Mouse (Mus musculus) olfactory bulb, adult 2 months (tissue): ENCODE measurements around the gene Zfp975.
"Not testable (repeated sequence)": the region's sequence is repeated elsewhere in the genome, so short reads cannot be mapped to it uniquely, and the experiment has no call there.

ENCODE experiments used
- CTCF ChIP-seq: fragments of 200-500 bp; IDR thresholded peaks from 2 replicates; pipeline ENCODE4 v1.5.1; 2012; ENCODE audit warnings: low read depth, mild to moderate bottlenecking, low read length, moderate library complexity; ENCODE audit not compliant: insufficient read depth
- POLR2A ChIP-seq: fragments of 200-500 bp; IDR thresholded peaks from 2 replicates; pipeline ENCODE4 v1.6.1; 2012; ENCODE audit warnings: mild to moderate bottlenecking, low read depth, low read length, moderate library complexity; ENCODE audit not compliant: insufficient read depth

GRCm38 (mm10) chr7:42680081-42680480 lies 12.5 kb downstream of the Zfp975 start:
- TF ChIP-seq CTCF, POLR2A: not testable (repeated sequence)
